ENCODE assay signal across 8 mouse cellular contexts in the genomic region with DNA sequence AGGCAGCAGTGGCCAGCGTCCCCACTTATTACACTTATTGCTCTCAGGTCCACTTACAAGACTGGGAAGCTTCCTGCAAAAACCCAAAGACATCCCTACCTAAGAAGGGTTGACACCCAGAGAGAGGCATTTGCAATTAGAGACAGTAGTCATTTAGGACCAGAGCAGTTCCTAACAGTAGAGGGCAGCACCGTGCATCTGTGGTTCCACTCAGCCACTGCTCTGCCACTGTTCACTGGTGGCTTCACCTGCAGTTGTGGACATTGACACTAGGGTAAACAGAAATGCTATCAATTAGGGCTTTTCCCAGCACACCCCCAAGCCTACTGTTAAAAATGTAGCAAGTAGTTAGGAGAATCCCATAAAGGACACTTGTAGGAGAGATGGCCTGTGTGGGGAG. TPM values are rescaled to one million over a fixed set of nuclear protein-coding genes. Genes with fewer than 3 reads are reported as not detected.
DNase-seq lines count a peak whose midpoint lies in the region; TF ChIP-seq lines count a peak whose summit lies in the region.

No protein-coding gene starts in this region.

- 6% methylated on average over 2 of the region's 2 CpGs for WGBS in cerebellum, adult 2 months

- in situ Hi-C loops in ES-E14 (cut with MboI; ENCODE audit: low sequenced_read_pairs in 2 of 2, unreplicated experiment in 2 of 2) = no loop called here

- no peak overlapping the region for H3K27ac ChIP-seq in ES-E14 (ENCODE audit: insufficient read depth, low read depth, low read length, poor library complexity, severe bottlenecking)
- H3K27ac ChIP-seq in cerebellum, adult 2 months (ENCODE audit: insufficient read depth, low read length) = no peak overlapping the region

- no peak for TF ChIP-seq POLR2A in cerebellum, adult 2 months (IDR thresholded peaks at IDR 0.05; ENCODE audit: borderline replicate concordance, insufficient read depth, low read length)

- H3K4me1 ChIP-seq in ES-E14 (ENCODE audit: control insufficient read depth in 2 of 2, insufficient read depth in 2 of 2, low read length in 2 of 2, poor library complexity in 1 of 2) = no peaks in the 10 kb centered on the region
- H3K4me1 ChIP-seq in cerebellum, adult 2 months (ENCODE audit: control insufficient read depth, insufficient read depth, low read length) = no peaks in the 10 kb centered on the region

- no peaks in the 10 kb centered on the region for H3K36me3 ChIP-seq in ES-E14 (ENCODE audit: control insufficient read depth, insufficient read depth, low read length, poor library complexity, severe bottlenecking)

- peak; percentile 50 for DNase-seq in 416B (ENCODE audit: low read depth)
- peak; percentile 55 for DNase-seq in ES-E14 (ENCODE audit: low read depth, low spot score)
- peak; percentile 58 for DNase-seq in cerebellum, adult 2 months
- DNase-seq in gastrocnemius, adult 18-20 months (ENCODE audit: low spot score) = peak; percentile 59
- peak; percentile 70 for DNase-seq in kidney, postnatal 14 days
- DNase-seq in lung, adult 18-20 months = peak; percentile 56 to 71
- DNase-seq in retina, embryonic 14.5 days (ENCODE audit: low spot score) = peak; percentile 90
- DNase-seq in yolk sac, embryonic 10.5 days (ENCODE audit: low spot score) = peak; percentile 5

- H3K9me3 ChIP-seq in ES-E14 (ENCODE audit: control insufficient read depth, insufficient read depth, low read depth, low read length) = no peaks in the 10 kb centered on the region

- peak; percentile 90 for TF ChIP-seq CTCF in cerebellum, adult 2 months (IDR thresholded peaks at IDR 0.05; ENCODE audit: borderline replicate concordance, insufficient read depth, low read depth, low read length)

- H3K9ac ChIP-seq in ES-E14 (ENCODE audit: insufficient read depth, low read depth, low read length, poor library complexity, severe bottlenecking) = no peak overlapping the region

- H3K27me3 ChIP-seq in cerebellum, adult 2 months (ENCODE audit: control insufficient read depth, insufficient read depth, low read length) = no peaks in the 10 kb centered on the region

- no peak overlapping the region for H3K4me3 ChIP-seq in ES-E14 (ENCODE audit: insufficient read depth in 1 of 2, low read depth in 1 of 2, low read length in 2 of 2, poor library complexity in 1 of 2, severe bottlenecking in 1 of 2)
- H3K4me3 ChIP-seq in cerebellum, adult 2 months (replicated peaks; ENCODE audit: insufficient read depth, low read depth, low read length) = no peak overlapping the region

TF ChIP-seq in ES-E14, 5 proteins besides CTCF, POLR2A, EP300 and RAD21:
- no peak for TF ChIP-seq HCFC1 (IDR thresholded peaks at IDR 0.05; ENCODE audit: borderline replicate concordance, insufficient read depth, low read length)
- TF ChIP-seq ZC3H11A (IDR thresholded peaks at IDR 0.05; ENCODE audit: borderline replicate concordance, low read depth, low read length) = no peak
- no peak for TF ChIP-seq ZNF384 (IDR thresholded peaks at IDR 0.05; ENCODE audit: low read depth, low read length)
- TF ChIP-seq MAFK (IDR thresholded peaks at IDR 0.05; ENCODE audit: insufficient read depth, low read depth, low read length) = no peak
- TF ChIP-seq CHD2 (IDR thresholded peaks at IDR 0.05; ENCODE audit: low read depth, low read length) = no peak

RNA-seq across cellular contexts. Expression of a gene that starts 40.7 kb away (rescaled TPM):
- 16.1 and 19.5 TPM in 2 replicates for total RNA-seq in ES-E14 (2012; rRNA removed)
- polyA plus RNA-seq in cerebellum, adult 2 months (2012; rRNA removed) = 32.2 and 39.7 TPM in 2 replicates
- total RNA-seq in gastrocnemius, adult 18-20 months (2021) = under 1 TPM; 0.31 to 0.32 TPM

Comparison
In these comparisons a context has a peak if more than half of its experiments do, and no peak if none do; other contexts are left out.
1. DNase-seq: peak in every context shown above with its lines; median percentile 90 in retina, embryonic 14.5 days; 70 in kidney, postnatal 14 days; 64 in lung, adult 18-20 months; 59 in gastrocnemius, adult 18-20 months; 58 in cerebellum, adult 2 months; 55 in ES-E14; 50 in 416B; 5 in yolk sac, embryonic 10.5 days.
2. RNA of a gene that starts 40.7 kb away (total RNA-seq): 16.1 to 19.5 TPM in ES-E14; 0.31 to 0.32 TPM in gastrocnemius, adult 18-20 months; every median in the first group is over 10 times any median in the second.